Mouse (Mus musculus) layer of hippocampus, adult 18-20 months (tissue): ENCODE results near the gene Myo15b. TPM values are rescaled to one million over a fixed set of nuclear protein-coding genes. Genes with fewer than 3 reads are reported as not detected.

Experiments used
- DNase-seq, 2 experiments: peaks; one replicate each; pipeline ENCODE4 v3.0.0; 2022; ENCODE audit warnings: low spot score in 2 of 2
- total RNA-seq, 2 experiments: library from RNA; stranded (reverse); gene quantifications; 2 replicates each; pipeline ENCODE4 v1.2.3; 2021

The Myo15b gene
- total RNA-seq, 2 experiments from 2014 or later, result 0.15 to 0.57 TPM

DNA sequence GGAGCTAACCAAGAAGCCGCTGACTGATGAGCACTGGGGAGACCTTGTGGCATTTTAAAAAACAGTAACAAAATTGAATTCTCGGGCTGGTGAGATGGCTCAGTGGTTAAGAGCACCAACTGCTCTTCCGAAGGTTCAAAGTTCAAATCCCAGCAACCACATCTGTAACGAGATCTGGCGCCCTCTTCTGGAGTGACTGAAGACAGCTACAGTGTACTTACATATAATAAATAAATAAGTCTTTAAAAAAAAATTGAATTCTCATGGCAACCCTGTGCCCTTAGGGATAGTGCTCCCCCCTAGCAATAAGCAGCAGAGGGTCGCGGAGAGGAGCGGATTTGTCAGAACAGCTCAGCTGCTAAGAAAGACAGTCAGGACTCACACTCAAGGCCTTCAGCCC is 5.7 kb downstream of the Myo15b start:
- no peak for DNase-seq

- no peak for DNase-seq
Measured at GRCm38 (mm10) chr11:115869393-115869792, 11.2 kb downstream of the Myo15b start.

DNA sequence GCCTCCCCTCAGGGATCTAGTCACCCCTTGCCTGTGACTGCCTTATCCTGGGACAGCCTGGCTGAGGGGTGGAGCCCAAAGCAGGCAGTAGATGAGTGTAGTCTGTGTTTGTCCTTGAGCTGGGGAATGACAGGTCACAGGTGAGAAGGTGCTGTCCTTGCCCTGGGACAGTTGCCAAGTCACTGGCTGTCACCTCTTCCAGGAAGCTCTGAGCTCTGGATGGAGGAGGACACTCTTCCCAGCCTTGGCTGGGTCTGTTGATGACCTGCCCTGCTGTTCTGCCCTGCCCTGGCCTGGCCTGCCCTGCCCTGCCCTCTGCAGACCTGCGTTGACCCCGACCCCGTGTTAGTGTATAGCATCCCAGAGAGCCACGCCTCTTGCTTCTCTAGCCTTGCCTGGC is 14.2 kb downstream of the Myo15b start:
- no peak for DNase-seq

DNA sequence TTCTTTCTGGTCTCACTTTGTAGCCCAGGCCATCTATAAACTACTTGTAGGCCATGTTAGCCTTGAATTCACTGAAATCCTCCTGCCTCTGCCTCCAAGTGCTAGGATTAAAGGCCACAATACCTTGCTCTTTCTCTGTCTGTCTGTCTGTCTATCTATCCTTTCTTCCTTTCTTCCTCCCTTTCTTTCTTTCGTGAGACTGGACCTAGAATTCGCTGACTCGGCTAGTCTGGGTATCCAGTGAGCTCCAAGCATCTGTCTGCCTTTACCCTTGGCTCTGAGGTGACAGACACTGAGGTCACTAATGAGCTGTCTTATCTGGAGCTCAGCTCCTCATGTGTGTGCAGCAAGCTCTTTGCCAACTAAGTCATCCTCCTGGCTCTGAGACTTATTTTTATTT is 17.7 kb downstream of the Myo15b start:
- no peak for DNase-seq

- DNase-seq, result no peak
Measured at GRCm38 (mm10) chr11:115876438-115876837, 18.2 kb downstream of the Myo15b start.

DNA sequence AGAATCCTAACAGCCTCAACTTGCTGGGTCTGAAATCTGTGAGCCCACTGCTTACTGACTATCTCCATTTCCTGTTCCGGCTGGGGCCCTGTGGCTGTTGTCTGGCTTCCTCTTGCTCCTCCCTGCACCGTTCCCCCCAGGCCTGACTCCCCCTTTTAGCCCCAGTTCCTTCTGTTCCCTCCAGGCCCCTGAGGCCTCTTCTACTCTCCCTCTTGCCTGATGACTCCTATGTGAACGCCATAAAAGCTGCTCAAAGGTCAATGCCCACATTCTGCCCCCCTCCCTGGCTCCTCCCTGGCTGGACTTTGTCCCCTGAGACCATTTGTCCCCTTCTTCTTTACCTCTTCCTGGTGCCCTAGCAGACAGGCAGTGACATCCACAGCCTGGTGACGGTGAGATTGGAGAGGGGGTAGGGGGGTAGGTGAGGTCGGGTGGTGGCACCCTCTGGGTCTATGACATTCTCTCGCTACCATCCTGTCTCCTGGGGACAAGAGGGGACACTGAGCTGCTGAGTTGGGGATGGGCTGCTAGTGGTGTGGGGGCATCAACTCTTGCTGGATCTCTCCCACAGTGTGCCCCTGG is 19.1 kb downstream of the Myo15b start:
- DNase-seq, result no peak

DNA sequence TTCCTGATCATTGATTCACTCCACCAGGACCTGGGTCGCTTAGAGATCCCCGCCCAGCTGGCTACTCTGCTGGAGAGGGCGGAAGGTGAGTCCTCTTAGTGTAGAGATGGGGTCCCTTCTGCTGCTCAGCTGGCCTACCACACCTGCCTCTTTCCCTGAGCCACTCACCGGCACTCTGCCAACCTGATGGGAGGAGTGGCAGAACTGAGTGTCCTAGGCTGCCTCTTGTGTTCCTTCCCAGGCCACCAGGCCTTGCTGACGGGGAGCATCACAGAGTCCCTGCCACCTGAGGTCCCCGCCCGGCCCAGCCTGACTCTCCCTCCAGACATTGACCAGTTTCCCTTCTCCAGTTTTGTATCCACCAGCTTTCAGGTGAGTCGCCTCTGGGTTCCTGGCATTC is 19.9 kb downstream of the Myo15b start:
- no peak for DNase-seq

DNA sequence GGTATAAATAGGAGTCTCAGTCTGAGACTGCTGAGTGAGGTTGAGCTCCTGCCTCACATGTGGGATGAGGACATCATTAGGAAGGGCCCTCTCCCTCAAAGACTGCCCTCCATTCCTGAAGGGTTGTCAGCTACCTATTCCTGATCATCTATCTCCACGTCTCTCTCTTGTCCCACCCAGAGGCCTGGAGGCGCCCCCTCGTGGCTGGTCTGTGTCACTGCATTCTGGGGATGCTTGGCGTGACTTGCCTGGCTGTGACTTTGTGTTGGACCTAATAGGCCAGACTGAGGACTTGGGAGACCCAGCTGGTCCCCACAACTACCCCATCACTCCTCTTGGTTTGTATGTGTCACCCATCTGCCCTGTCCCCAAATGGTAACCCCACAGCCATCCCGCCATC is 22.8 kb downstream of the Myo15b start:
- no peak for DNase-seq

DNA sequence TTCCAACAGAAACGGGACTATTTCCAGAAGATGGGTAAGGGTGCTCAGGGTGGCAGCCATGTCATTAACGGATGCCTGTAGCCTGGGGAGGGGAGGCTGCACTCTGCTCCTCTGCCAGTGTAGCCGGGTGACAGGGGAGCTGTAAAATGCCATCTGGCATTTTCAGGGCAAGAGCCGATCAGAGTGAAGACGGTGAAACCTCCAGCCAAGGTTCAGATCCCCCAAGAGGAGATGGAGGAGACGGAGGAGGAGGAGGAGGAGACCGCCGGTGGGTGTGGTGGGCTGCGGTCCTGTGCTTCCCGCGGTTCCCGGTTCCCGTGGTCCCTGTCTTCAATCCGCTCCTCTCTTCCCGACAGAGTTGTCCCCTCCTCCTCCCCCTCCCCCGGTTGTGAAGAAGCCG is 25.0 kb downstream of the Myo15b start:
- no peak for DNase-seq

GRCm38 (mm10) chr11:115884361-115884760 is 26.2 kb downstream of the Myo15b start:
- no peak for DNase-seq

DNA sequence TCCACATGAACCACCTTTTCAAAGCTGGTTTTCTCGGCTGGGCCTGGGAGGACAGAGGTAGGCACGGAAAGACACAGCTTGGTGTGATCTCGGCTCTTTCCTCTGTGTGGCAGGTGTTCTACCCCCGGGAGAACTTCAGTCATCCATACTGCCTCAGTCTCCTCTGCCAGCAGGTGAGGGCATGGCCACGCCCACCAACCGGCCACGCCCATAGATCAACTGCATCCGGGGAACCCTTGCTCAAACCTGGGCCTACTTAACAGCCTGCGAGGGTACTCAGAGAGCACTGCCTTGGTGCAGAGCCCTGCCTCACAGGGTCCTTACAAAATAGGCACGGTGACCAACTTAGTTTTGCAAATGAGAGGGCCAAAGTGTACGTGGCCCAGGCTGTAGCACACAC is 27.1 kb downstream of the Myo15b start:
- DNase-seq, result no peak

DNA sequence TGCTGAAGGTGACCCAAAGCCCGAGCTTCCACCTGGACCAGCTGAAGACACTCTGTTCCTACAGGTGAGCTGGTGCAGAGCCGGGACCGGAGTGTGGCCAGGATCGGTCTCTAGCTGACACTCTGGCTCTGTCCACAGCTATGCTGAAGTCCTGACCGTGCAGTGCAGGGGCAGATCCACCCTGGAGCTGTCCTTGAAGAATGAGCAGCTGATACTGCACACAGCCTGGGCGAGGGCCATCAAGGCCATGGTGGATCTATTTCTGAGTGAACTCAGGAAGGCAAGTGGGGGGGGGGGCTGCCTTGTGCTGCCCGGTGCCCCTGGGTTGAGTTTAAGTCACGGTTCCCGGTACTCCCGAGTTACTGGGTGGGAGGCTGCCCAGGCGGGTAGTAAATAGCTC is 28.2 kb downstream of the Myo15b start:
- DNase-seq, result no peak

DNA sequence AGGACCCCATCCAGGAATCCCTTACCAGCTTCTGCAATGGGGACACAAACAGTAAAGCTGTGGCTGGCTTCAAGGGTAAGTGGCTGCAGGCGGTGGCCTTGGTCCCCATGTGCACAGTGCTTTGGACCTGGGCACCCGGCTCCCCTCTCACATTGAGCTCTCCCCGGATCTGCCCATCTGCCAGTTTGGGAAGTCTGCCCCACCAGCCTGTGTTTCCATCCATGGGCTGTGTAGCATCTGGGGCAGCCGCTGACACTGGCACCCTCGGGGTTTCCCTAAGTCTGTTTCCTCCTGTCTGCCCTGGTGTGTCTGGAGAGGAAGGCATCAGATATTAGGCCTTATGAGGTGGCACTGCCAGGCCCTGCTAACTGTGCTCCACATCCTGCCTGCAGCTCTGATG is 29.8 kb downstream of the Myo15b start:
- no peak for DNase-seq

DNA sequence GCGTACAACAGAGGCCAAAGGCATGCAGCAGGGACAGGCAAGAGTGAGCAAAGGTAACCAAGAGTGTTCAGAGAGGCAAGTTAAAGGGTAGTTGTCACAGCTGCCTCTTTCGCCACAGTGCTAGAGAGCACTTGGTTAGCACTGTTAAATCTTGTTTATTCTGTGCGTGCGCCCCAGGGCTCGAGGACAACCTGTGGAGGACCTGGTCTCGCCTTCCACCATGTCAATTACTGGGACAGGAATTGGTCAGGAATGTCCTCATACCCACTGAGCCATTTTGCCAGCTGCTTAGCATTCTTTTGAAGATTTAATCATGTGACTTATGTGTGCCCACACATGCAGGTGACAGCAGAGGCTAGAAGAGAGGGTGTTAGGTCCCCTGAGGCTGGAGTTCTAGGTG is 31.0 kb downstream of the Myo15b start:
- DNase-seq, result no peak

- no peak for DNase-seq
Measured at GRCm38 (mm10) chr11:115892213-115892612, 34.0 kb downstream of the Myo15b start.

GRCm38 (mm10) chr11:115893071-115893470 is 34.9 kb downstream of the Myo15b start:
- no peak for DNase-seq

- peak in 1 of 2 experiments; percentile 32 for DNase-seq
Measured at GRCm38 (mm10) chr11:115894755-115895520, 36.7 kb downstream of the Myo15b start.

DNA sequence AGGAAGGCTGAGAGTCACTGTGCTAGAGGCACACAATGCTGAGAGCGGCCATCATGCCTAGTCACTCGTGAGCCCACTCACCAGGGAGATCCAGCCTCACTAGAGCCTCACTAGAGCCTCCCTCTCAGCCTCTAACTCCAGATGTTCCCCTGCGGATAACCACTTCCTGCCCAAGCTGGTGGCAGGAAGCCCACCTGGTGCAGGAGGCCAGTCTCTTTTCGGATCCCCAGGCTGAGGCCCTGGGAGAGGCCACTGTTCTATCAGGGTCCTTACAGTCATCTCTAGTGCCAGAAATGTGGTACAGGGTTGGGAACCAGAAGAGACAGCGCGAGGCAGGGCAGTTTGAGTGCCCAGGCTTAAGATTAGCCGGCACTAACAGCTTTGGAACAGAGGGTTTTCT is 40.2 kb downstream of the Myo15b start:
- no peak for DNase-seq

DNA sequence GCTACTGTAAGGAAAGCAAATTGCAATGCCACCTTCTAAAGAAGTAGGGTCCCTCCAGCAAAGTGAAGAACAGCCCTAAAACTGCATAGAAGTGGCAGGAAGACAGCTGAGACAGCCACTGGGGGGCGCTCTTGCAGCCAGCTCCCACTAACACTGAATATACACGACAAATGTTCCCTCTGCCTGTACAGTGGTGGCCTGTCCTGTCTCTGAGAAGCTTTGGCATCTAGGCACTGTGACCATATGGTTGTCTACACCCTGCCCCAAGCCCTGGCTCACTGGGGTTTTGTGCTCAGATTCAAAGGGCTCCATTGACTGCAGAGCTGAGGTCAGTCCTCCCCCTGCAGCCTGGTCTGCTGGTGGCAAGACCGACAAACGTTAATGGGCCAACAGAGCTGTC is 40.7 kb downstream of the Myo15b start:
- DNase-seq, result peak; percentile 50 to 76

GRCm38 (mm10) chr11:115899486-115900266 is 41.5 kb downstream of the Myo15b start, which contains the start of gene Smim5:
Gene Smim5 (plus strand): TSS chr11:115899966.
- no peak for DNase-seq

GRCm38 (mm10) chr11:115900561-115901337 is 42.5 kb downstream of the Myo15b start:
- DNase-seq, result no peak
